Mouse (Mus musculus) hindbrain, embryonic 15.5 days (tissue): ENCODE results near the gene Rnf130. TPM values are rescaled to one million over a fixed set of nuclear protein-coding genes. Genes with fewer than 3 reads are reported as not detected.
A peak's percentile ranks its signal among the peaks of the same experiment; 100 is the strongest.
"Not testable (repeated sequence)": the region's sequence is repeated elsewhere in the genome, so short reads cannot be mapped to it uniquely, and the experiment has no call there.

Experiments used
- ATAC-seq: fragments of 200-750 bp; cut with Nextera tagmentation; 2 replicates; pipeline ENCODE4 v1.8.0; 2017; ENCODE audit warnings: low read depth, moderate number of reproducible peaks, moderate TSS enrichment; ENCODE audit not compliant: low FRiP score
- H3K27ac ChIP-seq: fragments of 300-500 bp; sonication (generic); replicated peaks from 2 replicates; pipeline ENCODE4 v1.5.1; 2015; ENCODE audit warnings: mild to moderate bottlenecking, inconsistent platforms
- H3K27me3 ChIP-seq: fragments of 300-500 bp; sonication (generic); 2 replicates; pipeline ENCODE4 v1.6.1; 2015; ENCODE audit warnings: control low read depth, inconsistent platforms
- H3K36me3 ChIP-seq: fragments of 300-500 bp; sonication (generic); 2 replicates; pipeline ENCODE4 v1.6.1; 2015; ENCODE audit warnings: control low read depth, inconsistent platforms
- H3K4me1 ChIP-seq: fragments of 300-500 bp; sonication (generic); replicated peaks from 2 replicates; pipeline ENCODE4 v1.6.1; 2015; ENCODE audit warnings: control low read depth, inconsistent platforms
- H3K4me2 ChIP-seq: fragments of 300-500 bp; sonication (generic); 2 replicates; pipeline ENCODE4 v1.6.1; 2015; ENCODE audit warnings: moderate library complexity, mild to moderate bottlenecking, inconsistent platforms
- H3K4me3 ChIP-seq: fragments of 300-500 bp; sonication (generic); 2 replicates; pipeline ENCODE4 v1.5.1; 2015; ENCODE audit warnings: mild to moderate bottlenecking, inconsistent platforms
- H3K9ac ChIP-seq: fragments of 300-500 bp; sonication (generic); 2 replicates; pipeline ENCODE4 v1.6.1; 2015; ENCODE audit warnings: inconsistent platforms
- H3K9me3 ChIP-seq: fragments of 300-500 bp; sonication (generic); 2 replicates; pipeline ENCODE4 v1.6.1; 2016; ENCODE audit warnings: control low read depth, inconsistent platforms
- WGBS: fragments of 180-500 bp; shearing (Covaris S2); methylation state at CpG from one replicate; pipeline ENCODE4 v1.1.7; 2015; 5-methylcytosine and 5-hydroxymethylcytosine counted together
- polyA plus RNA-seq: library from polyadenylated mRNA; unstranded; fragments of >200 nt; fragmentation: Nextera tagmentation; extraction: Ambion mirVana; gene quantifications from 2 replicates; pipeline ENCODE4 v1.2.1, GENCODE M21; 2015

Rnf130 gene
- polyA plus RNA-seq, 1 experiment from 2014 or later = 64.6 TPM

DNA sequence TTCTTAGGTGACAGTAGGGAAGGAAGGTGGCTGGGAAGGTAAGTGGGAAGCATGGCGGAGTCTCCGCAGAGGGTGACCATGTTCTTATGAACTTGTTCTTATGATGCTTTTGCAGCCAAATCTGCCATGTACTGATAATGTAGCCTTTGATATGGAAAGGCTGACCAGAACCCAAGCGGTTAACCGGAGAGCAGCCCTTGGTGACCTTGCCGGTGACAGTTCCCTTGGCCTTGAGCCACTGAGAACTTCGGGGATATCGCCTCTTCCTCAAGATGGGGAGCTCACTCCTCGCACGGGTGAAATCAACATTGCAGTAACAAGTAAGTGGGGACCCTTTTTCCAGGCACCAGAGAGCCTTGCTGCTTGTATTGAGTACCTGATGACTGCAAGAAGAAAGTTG, 70.5 kb downstream of the Rnf130 start:
- Histone ChIP-seq H3K9ac (no peak overlapping the region), H3K4me1 (peaks cover 16% of the 10 kb centered on the region), H3K4me3 (no peak overlapping the region), H3K36me3 (peaks cover 50% of the 10 kb centered on the region), H3K9me3 (no peaks in the 10 kb centered on the region), H3K27me3 (no peaks in the 10 kb centered on the region), H3K27ac (no peak overlapping the region), H3K4me2 (no peak overlapping the region)
- 92% methylated on average over 9 of the region's 9 CpGs for WGBS
- no peak for ATAC-seq

DNA sequence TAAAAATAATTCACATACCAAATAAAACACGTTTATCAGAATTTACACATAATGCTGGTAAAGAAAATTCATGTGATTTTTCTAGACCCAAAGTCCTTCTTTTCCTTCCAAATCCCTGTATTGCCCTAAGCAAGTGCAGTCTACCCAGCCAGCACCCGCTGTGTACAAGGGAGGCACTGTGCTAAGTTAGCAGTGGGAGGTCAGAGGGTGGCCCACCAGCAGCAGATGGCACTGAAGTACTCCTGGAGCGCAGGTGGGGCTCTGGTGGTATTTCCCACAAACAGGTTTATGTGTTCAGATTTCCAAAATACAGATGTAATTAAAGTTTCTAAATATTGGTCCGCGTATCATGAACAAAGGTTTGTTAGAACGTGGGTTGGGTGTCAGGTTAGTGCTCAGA, 71.9 kb downstream of the Rnf130 start:
- ATAC-seq = no peak
- no peak overlapping the region for H3K4me3 ChIP-seq
- WGBS = 94% methylated on average over 6 of the region's 6 CpGs

DNA sequence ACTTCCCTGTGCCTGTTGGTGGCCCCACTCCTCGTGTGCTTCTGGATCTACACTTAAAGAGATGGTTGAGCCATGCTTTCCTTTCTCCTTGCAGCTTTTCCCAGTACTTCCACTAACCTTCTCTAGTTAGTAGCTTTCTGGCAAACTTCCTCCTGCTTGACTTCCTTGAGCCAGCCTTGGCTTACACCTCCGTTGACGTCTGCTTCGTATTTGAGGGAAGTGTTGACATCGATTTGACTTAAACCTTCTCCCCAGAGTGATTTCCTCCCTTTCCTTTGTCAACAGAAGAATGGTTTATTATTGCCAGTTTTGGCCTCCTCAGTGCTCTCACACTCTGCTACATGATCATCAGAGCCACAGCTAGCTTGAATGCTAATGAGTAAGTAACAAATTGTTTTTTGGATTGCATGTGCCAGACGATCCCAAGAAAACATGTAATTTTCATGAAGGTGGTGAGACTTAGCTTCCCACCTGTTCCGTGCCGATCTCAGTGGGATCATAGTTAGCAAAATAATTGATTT, 73.9 kb downstream of the Rnf130 start:
- Histone ChIP-seq H3K4me1 (peaks cover 6% of the 10 kb centered on the region), H3K9ac (no peak overlapping the region), H3K4me3 (no peak overlapping the region), H3K27ac (no peak overlapping the region), H3K4me2 (no peak overlapping the region), H3K9me3 (no peaks in the 10 kb centered on the region), H3K27me3 (no peaks in the 10 kb centered on the region), H3K36me3 (peaks cover 36% of the 10 kb centered on the region)
- 75% methylated on average over 8 of the region's 8 CpGs for WGBS
- no peak for ATAC-seq

More for the DNA sequence above, 71.9 kb downstream of the Rnf130 start:
- H3K36me3 ChIP-seq = peaks cover 48% of the 10 kb centered on the region
- no peak overlapping the region for H3K27ac ChIP-seq
- H3K4me1 ChIP-seq = peaks cover 3% of the 10 kb centered on the region; the same call in 1 of the 2 replicates
- H3K9me3 ChIP-seq = no peaks in the 10 kb centered on the region
- no peaks in the 10 kb centered on the region for H3K27me3 ChIP-seq
- no peak overlapping the region for H3K9ac ChIP-seq
- no peak overlapping the region for H3K4me2 ChIP-seq

DNA sequence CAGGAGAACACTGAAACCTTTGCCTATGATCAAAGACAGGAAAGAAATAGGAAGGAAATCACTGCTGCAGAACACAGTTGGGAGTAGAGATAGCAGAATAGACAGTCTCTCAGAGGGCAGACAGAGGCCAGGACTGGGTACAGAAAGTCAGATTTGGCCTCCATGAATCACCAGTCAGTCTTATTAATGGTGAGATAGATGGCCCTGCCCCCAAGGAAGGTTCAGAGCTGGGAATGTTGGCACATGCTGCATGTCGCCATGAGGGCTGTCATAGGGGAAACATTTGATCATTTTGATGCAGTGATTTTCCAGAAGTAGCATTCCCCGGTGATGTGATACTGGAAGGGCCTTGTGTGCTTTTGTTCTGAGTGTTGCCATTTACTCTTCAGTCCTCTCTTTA, 74.5 kb downstream of the Rnf130 start:
- no peaks in the 10 kb centered on the region for H3K27me3 ChIP-seq
- no peak overlapping the region for H3K27ac ChIP-seq
- peaks cover 7% of the 10 kb centered on the region for H3K4me1 ChIP-seq
- no peaks in the 10 kb centered on the region for H3K9me3 ChIP-seq
- 77% methylated on average over 2 of the region's 2 CpGs for WGBS
- no peak overlapping the region for H3K4me3 ChIP-seq
- H3K36me3 ChIP-seq = peaks cover 32% of the 10 kb centered on the region
- no peak overlapping the region for H3K9ac ChIP-seq
- ATAC-seq = no peak
- no peak overlapping the region for H3K4me2 ChIP-seq

DNA sequence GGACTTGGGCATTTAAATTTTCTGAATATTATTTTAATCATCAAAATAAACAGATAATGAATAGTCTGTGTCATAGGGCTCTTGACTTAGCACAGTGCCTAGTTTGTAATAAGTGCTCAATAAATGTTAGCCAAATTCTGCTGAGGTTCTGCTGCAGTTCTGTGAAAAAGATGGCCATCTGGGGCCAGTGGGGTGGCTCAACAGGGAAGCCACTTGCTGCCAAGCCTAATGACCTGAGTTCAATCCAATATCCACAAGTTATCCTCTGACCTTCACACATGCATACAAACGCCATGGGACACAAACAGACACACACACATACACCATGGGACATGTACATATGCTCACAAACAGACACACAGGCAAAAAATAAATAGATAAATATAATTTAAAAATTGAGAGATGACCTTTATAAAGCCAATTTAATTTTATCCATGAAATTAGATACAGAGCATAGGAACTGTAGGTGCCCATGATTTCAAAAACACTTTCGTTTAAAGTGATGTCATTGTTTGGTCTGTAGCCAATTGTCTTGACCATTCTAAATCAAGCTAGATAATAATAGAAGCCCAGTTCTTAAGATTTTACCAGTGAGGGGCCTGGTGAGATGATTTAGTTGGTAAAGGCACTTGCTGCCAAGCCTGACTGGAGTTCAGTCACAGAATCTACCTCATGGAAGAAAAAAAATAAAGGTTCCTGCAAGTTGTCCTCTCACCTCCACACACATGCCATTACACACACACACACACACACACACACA, 75.6 kb downstream of the Rnf130 start:
- Histone ChIP-seq H3K27me3 (no peaks in the 10 kb centered on the region), H3K4me2 (no peak overlapping the region), H3K4me1 (peaks cover 9% of the 10 kb centered on the region), H3K9me3 (no peaks in the 10 kb centered on the region), H3K9ac (no peak overlapping the region), H3K27ac (no peak overlapping the region), H3K36me3 (peaks cover 23% of the 10 kb centered on the region), H3K4me3 (no peak overlapping the region)
- ATAC-seq = no peak
- WGBS = 74% methylated on average over 2 of the region's 2 CpGs

DNA sequence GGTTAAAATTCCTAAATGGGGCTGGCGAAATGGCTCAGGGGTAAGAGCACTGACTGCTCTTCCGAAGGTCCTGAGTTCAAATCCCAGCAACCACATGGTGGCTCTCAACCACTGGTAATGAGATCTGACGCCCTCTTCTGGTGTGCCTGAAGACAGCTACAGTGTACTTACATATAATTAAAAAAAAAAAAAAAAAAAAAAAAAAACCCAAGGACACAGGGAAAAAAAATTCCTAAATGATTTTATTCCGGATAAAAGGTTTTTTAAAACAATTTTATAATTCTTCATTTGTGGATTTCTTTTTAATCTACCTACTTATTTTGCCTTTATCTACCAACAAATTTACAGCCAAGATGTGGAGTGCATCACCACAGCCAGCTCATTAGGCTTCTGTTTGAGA, 76.8 kb downstream of the Rnf130 start:
- WGBS = 94% methylated on average over 4 of the region's 4 CpGs
- H3K36me3 ChIP-seq = peaks cover 16% of the 10 kb centered on the region
- not testable (repeated sequence) for H3K4me1 ChIP-seq, H3K9me3 ChIP-seq, H3K27ac ChIP-seq, ATAC-seq, H3K4me3 ChIP-seq, H3K27me3 ChIP-seq, H3K4me2 ChIP-seq, H3K9ac ChIP-seq

DNA sequence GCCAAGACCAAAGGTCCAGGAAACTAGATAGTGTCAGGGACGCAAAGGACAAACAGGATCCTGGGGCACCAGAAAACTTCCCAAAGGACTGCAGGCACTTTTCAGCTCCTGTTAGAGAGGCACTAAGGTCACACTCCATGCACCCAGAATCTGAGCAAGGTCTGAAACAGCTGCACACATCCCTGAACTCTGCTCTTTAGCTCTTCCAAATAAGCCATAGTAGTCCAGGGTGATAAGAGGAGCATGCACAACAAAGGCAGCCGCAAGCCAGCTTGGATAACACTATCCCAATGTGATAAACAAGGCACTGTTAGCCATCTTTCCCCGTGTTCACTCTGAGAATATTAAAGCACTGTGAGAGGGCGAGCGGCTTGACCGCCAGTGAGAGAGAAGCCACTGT, 78.9 kb downstream of the Rnf130 start:
- H3K4me3 ChIP-seq = no peak overlapping the region
- WGBS = 76% methylated on average over 6 of the region's 6 CpGs
- peaks cover 9% of the 10 kb centered on the region for H3K4me1 ChIP-seq
- H3K27me3 ChIP-seq = no peaks in the 10 kb centered on the region
- 0 out of 2 replicates have a peak overlapping the region, but pooled peaks have one; percentile 54 for H3K27ac ChIP-seq
- H3K4me2 ChIP-seq = no peak overlapping the region
- ATAC-seq = no peak
- no peaks in the 10 kb centered on the region for H3K9me3 ChIP-seq
- peaks cover 5% of the 10 kb centered on the region; the same call in 1 of the 2 replicates for H3K36me3 ChIP-seq
- H3K9ac ChIP-seq = no peak overlapping the region

DNA sequence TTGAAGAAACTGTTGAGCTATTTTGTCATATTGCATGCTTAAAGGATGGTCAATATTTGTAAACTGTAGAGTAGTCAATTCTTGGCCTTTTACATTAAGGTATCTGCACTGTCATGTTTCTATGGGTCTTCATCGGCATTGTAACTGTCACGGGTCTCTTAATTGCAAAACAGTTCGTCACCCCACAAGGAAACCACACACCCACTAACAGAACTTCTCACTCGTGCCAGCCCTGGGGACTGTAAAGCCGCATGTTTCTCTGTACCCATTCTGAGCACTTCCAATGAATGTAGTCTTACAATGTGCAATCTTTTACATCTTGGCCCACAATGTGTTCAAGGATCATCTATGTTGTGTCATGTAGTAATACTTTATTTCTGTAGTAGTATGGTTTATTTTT, 80.1 kb downstream of the Rnf130 start:
- Histone ChIP-seq H3K9ac (no peak overlapping the region), H3K27me3 (no peaks in the 10 kb centered on the region), H3K4me3 (no peak overlapping the region), H3K9me3 (no peaks in the 10 kb centered on the region), H3K4me2 (no peak overlapping the region), H3K36me3 (peaks cover 5% of the 10 kb centered on the region; the same call in 1 of the 2 replicates), H3K27ac (no peak overlapping the region), H3K4me1 (peaks cover 9% of the 10 kb centered on the region)
- no peak for ATAC-seq
- WGBS = 86% methylated on average over 5 of the region's 5 CpGs

DNA sequence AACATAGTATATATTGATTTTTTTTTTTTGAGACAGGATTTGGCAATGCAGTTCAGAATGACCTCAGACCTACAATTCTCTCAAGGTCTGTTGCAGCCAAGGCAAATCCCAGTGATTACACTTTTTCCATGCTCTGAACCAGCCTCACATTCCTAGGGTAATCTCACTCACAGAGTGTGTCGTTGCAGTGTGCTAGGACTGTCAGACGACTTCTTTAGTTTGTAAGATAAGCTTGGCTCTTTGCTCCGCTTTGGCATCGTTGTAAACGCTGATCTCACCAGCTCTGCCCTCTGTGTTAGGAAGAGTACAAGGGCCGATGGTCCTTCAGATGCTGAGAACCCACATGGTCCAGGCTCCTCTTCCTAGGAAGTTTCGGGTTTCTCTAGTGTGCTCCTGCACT, 80.9 kb downstream of the Rnf130 start:
- Histone ChIP-seq H3K27me3 (no peaks in the 10 kb centered on the region), H3K4me3 (no peak overlapping the region), H3K9ac (no peak overlapping the region), H3K4me2 (no peak overlapping the region), H3K4me1 (peaks cover 9% of the 10 kb centered on the region), H3K27ac (no peak overlapping the region), H3K36me3 (peaks cover 5% of the 10 kb centered on the region; the same call in 1 of the 2 replicates), H3K9me3 (no peaks in the 10 kb centered on the region)
- WGBS = 93% methylated on average over 7 of the region's 7 CpGs
- ATAC-seq = no peak

DNA sequence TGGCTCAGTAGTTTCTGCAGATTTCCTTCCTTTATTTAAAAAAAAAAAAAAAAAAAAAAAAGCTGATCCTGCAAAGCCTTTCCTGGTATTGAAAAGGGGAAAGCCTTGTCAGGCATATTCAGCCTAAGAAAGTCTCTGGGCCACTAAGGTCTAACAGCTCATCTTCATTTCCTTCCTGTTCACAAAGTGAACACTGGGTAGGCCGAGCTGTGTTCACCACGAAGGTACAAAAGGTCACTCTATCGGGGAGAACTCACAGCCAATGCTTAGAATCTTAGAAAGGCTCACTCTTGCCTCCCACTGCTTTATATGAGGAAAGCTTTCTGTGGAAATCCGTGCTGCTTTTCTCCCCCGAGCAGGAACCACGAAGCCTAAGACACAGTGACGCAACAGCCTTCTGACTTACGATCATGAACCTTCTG, 83.7 kb downstream of the Rnf130 start:
- Histone ChIP-seq H3K4me2 (no peak overlapping the region), H3K36me3 (0 out of 2 replicates have a peak, but pooled peaks cover 5% of the 10 kb centered on the region), H3K4me3 (no peak overlapping the region), H3K27ac (0 out of 2 replicates have a peak overlapping the region, but pooled peaks have one; percentile 55), H3K4me1 (peaks cover 2% of the 10 kb centered on the region; the same call in 1 of the 2 replicates), H3K9me3 (no peaks in the 10 kb centered on the region), H3K9ac (no peak overlapping the region), H3K27me3 (no peaks in the 10 kb centered on the region)
- ATAC-seq = no peak
- 80% methylated on average over 8 of the region's 8 CpGs for WGBS

DNA sequence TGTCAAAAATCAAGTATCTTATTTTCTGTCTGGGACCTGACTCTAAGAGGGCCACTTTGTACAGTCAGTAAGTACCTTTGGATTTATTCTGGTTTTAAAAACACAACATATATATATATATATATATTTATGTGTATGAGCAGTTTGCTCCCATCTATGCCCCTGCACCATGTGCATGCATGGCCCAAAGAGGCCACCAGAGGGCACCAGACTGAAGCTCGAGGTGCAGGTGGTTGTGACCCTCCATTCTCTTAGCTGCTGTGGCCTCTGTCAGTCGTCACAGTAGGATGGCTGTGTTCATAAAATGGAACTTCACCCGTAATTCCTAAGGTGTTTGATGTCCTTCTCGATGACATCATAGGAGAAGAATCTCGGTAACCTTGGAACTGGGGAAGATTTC, 89.2 kb downstream of the Rnf130 start:
- Histone ChIP-seq H3K27me3 (no peaks in the 10 kb centered on the region), H3K4me2 (no peak overlapping the region), H3K9ac (no peak overlapping the region), H3K36me3 (0 out of 2 replicates have a peak, but pooled peaks cover 3% of the 10 kb centered on the region), H3K4me3 (no peak overlapping the region), H3K9me3 (no peaks in the 10 kb centered on the region), H3K4me1 (no peaks in the 10 kb centered on the region), H3K27ac (no peak overlapping the region)
- 21% methylated on average over 5 of the region's 5 CpGs for WGBS
- no peak for ATAC-seq

DNA sequence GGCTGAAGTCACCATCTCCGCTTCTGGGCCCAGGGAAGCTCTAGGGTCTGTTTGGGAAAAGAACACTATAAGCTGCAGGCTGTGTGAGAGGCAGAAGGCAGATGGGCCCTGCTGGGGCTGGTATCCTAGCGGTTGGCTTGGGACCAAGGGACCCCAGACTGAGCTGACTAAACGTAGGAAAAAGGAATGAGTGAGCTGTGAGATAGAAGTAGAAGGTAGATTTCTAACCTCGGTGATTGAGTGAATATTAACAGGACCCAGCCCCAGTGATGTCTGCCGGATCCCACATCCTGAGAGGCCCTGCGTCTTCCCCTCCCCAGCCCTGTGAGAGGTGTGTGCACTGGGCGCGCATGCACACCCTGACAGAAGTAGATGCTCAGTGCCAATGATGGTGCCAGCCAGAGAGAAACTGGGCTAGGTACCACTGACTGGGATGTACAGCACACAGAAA, 97.5 kb downstream of the Rnf130 start:
- no peak for ATAC-seq
- Histone ChIP-seq H3K9ac (0 out of 2 replicates have a peak overlapping the region, but pooled peaks have one; percentile 2), H3K4me1 (no peaks in the 10 kb centered on the region), H3K9me3 (no peaks in the 10 kb centered on the region), H3K4me3 (no peak overlapping the region), H3K27ac (no peak overlapping the region), H3K27me3 (no peaks in the 10 kb centered on the region), H3K36me3 (peaks cover 16% of the 10 kb centered on the region), H3K4me2 (no peak overlapping the region)
- WGBS = 86% methylated on average over 8 of the region's 8 CpGs
